Mouse (Mus musculus) cerebellum, adult 2 months (tissue): ENCODE data around the gene Fam222a. TPM values are rescaled to one million over a fixed set of nuclear protein-coding genes. Genes with fewer than 3 reads are reported as not detected.
A peak's percentile ranks its signal among the peaks of the same experiment; 100 is the strongest.

Source experiments
- DNase-seq, 2 experiments: peaks; one replicate each; pipeline ENCODE4 v3.0.0; 2021
- H3K27ac ChIP-seq: fragments of 200-500 bp; 2 replicates; pipeline ENCODE4 v1.5.1; 2012; ENCODE audit warnings: low read length, control low read depth, inconsistent platforms; ENCODE audit not compliant: insufficient read depth
- H3K27me3 ChIP-seq: fragments of 200-500 bp; 2 replicates; pipeline ENCODE4 v1.6.1; 2012; ENCODE audit warnings: inconsistent platforms, mild to moderate bottlenecking, low read length, moderate library complexity; ENCODE audit not compliant: control insufficient read depth, insufficient read depth
- H3K4me1 ChIP-seq: fragments of 200-500 bp; 2 replicates; pipeline ENCODE4 v1.6.1; 2011; ENCODE audit warnings: low read length; ENCODE audit not compliant: control insufficient read depth, insufficient read depth
- H3K4me3 ChIP-seq: fragments of 200-500 bp; replicated peaks from 2 replicates; pipeline ENCODE3; 2011; ENCODE audit warnings: mild to moderate bottlenecking, low read depth, low read length, control low read depth; ENCODE audit not compliant: insufficient read depth
- CTCF ChIP-seq: fragments of 200-500 bp; IDR thresholded peaks from 2 replicates; pipeline ENCODE4 v1.5.1; 2011; ENCODE audit warnings: low read depth, mild to moderate bottlenecking, control low read depth, low read length, moderate library complexity, borderline replicate concordance; ENCODE audit not compliant: insufficient read depth
- POLR2A ChIP-seq: fragments of 200-500 bp; IDR thresholded peaks from 2 replicates; pipeline ENCODE4 v1.6.1; 2011; ENCODE audit warnings: low read length, control low read depth, borderline replicate concordance; ENCODE audit not compliant: insufficient read depth
- WGBS: fragments of 180-500 bp; shearing (Covaris S2); methylation state at CpG from one replicate; pipeline ENCODE4 v1.1.7; 2018; 5-methylcytosine and 5-hydroxymethylcytosine counted together
- polyA plus RNA-seq: library from polyadenylated mRNA; depleted of rRNA; stranded (reverse); fragments of >200 nt; gene quantifications from 2 replicates; pipeline ENCODE4 v1.2.3, GENCODE M21; 2012

The Fam222a gene
- polyA plus RNA-seq, 1 experiment = 18.7 TPM

DNA sequence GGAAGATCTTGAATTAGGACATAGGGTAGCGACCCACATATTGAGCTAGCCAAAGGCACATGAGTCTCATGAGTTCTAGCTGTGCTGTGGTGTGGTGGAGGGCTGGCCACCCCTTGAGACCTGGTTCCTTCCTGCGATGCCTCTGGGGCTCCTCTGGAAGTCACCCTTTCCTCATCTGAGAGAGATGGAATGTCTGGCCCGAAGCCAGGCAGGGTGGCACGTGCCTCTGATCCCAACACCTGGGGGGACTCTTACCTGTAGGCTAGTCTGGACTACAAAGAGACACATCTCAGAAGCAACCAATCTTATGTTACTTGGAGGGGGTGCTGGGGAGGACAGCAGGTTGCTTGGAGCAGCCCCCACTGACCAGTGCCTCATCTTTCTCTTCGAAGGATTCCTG lies 26.1 kb downstream of the Fam222a start:
- WGBS = 79% methylated on average over 5 of the region's 5 CpGs
- DNase-seq = no peak
- Histone ChIP-seq H3K27me3 (no peaks in the 10 kb centered on the region), H3K4me1 (peaks cover 39% of the 10 kb centered on the region), H3K4me3 (no peak overlapping the region), H3K27ac (no peak overlapping the region)
- TF ChIP-seq CTCF (no peak), POLR2A (no peak)

DNA sequence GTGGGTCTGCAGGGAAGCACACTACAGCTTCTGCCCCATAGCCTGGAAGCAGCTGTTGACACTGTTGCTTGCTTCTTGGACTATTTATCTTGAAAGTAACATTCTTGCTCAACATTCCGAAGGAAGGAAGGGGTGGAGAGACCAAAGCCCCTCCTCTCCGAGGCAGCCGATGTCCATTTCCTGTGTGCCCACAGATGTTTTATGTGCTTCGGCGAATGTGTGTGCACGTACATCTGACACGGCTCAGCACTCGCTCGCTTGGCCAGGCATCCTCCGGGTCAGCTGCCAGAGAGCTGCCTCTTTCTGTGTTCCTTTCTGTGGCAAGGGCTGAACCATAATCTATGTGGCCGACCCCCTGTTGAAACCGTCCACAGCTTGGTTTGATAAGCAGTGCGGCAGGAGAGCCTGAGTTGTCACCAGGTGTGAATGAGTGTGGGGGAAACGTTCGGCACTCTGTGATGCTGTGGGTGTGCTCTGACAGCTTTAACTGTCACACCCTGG lies 27.0 kb downstream of the Fam222a start:
- peaks cover 34% of the 10 kb centered on the region for H3K4me1 ChIP-seq
- DNase-seq = no peak
- WGBS = 87% methylated on average over 15 of the region's 15 CpGs
- H3K27ac ChIP-seq = no peak overlapping the region
- TF ChIP-seq CTCF (no peak), POLR2A (no peak)
- H3K4me3 ChIP-seq = no peak overlapping the region
- no peaks in the 10 kb centered on the region for H3K27me3 ChIP-seq

DNA sequence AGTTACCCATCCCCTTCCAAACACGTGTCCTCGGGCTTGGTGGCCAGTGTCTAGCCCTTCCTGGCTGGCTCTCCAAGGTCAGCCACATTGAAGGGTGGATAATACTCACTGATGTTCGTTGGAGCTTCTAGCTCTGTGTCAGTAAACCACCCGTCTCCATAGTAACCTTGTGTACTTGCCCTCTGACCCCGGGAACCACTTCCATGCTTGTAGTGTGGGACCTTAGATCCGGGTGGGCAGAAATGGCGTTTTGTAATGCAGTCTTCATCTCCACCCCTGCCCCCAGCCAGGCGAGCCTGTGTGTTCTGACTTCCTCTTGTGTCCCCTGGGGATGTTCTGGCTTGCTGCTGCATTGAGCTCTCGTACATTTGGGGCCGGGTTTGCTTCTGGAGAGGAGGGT lies 28.8 kb downstream of the Fam222a start:
- no peak for DNase-seq
- H3K4me3 ChIP-seq = no peak overlapping the region
- H3K27me3 ChIP-seq = no peaks in the 10 kb centered on the region
- peaks cover 16% of the 10 kb centered on the region; the same call in 1 of the 2 replicates for H3K4me1 ChIP-seq
- TF ChIP-seq POLR2A (no peak), CTCF (no peak)
- 54% methylated on average over 10 of the region's 10 CpGs for WGBS
- H3K27ac ChIP-seq = no peak overlapping the region

DNA sequence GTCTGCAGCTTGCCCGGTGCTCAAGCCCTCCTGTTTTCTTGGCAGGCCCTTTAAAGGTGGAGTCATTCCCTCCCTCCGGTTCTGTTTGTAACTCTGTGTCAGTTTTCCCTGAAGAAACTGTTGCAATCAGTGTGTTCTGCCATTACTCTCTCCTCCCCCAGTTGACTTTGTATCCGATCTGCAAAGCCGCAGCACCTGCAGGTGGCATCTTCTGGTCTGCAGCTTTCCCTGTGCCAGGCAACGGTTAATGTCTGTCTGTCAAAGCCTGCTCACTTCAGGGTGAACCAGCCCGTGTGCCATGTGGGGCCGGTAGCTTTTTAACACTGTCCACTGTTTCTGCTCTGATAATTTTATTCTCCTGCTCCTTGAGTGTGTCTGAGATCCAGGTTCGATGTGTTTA lies 29.4 kb downstream of the Fam222a start:
- H3K27me3 ChIP-seq = no peaks in the 10 kb centered on the region
- no peak overlapping the region for H3K27ac ChIP-seq
- TF ChIP-seq POLR2A = no peak
- no peak for TF ChIP-seq CTCF
- H3K4me3 ChIP-seq = no peak overlapping the region
- H3K4me1 ChIP-seq = peaks cover 13% of the 10 kb centered on the region; the same call in 1 of the 2 replicates
- 17% methylated on average over 8 of the region's 8 CpGs for WGBS
- no peak for DNase-seq

DNA sequence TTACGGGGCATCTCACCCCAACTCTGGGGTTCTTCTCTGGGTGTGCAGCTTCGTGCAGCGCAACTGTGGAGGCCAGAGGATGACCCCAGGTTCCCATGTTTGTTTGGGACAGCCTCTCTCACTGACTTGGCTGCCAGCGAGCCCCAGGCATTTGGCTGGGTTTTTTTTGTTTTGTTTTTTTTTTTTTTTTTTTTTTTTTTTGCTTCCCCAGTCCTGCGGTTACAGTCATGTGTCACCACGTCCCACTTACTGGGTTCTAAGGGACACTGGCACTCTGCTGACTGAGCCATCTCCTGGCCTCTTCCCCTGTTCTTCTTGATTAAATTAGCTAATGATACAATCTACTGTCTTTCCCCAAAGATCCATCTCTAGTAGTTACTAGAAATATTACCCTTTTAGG lies 29.8 kb downstream of the Fam222a start:
- DNase-seq = no peak
- Histone ChIP-seq H3K4me3 (no peak overlapping the region), H3K27me3 (no peaks in the 10 kb centered on the region), H3K27ac (no peak overlapping the region), H3K4me1 (peaks cover 13% of the 10 kb centered on the region; the same call in 1 of the 2 replicates)
- 20% methylated on average over 6 of the region's 6 CpGs for WGBS
- TF ChIP-seq POLR2A (no peak), CTCF (no peak)

DNA sequence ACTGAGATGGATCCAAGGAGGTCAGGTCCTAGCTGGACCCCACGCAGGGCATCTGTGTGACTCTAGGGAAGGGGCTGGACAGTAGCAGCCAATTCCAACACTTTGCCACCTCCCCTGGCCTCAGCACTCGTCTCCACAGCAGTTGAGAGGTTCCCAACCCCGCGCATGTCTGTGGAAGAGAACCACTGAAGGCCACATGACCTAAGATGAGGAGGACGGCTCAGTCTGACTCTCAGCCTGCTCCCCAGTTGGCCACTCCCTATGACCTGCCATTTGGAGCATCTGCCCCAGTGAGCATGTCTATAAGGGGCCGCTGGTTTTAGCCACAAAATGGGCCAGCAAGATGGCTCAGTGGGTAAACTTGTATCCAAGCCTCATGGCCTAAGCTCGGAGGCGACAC lies 34.2 kb downstream of the Fam222a start:
- no peak for DNase-seq
- 82% methylated on average over 8 of the region's 8 CpGs for WGBS
- Histone ChIP-seq H3K27me3 (no peaks in the 10 kb centered on the region), H3K4me3 (no peak overlapping the region), H3K27ac (no peak overlapping the region), H3K4me1 (peaks cover 7% of the 10 kb centered on the region; the same call in 1 of the 2 replicates)
- TF ChIP-seq CTCF (no peak), POLR2A (no peak)

DNA sequence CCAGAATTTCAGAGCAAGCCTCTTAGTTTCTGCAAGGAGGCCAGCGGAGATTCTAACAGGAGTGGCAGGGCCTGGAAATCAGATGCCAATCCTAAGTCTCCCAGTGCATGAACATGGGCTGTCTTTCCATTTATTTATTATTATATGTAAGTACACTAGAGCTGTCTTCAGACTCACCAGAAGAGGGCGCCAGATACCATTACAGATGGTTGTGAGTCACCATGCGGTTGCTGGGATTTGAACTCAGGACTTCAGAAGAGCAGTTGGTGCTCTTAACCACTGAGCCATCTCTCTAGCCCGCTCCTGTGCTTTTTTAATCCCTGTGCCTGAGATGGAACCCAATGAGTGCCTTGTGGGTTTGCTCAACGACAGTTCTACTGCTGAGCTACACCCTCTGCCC lies 36.2 kb downstream of the Fam222a start:
- Histone ChIP-seq H3K27ac (no peak overlapping the region), H3K4me1 (peaks cover 12% of the 10 kb centered on the region), H3K4me3 (no peak overlapping the region), H3K27me3 (no peaks in the 10 kb centered on the region)
- peak; percentile 24; the same call in 1 of the 2 replicates for TF ChIP-seq CTCF
- no peak for TF ChIP-seq POLR2A
- DNase-seq = no peak
- 81% methylated on average over 5 of the region's 5 CpGs for WGBS

DNA sequence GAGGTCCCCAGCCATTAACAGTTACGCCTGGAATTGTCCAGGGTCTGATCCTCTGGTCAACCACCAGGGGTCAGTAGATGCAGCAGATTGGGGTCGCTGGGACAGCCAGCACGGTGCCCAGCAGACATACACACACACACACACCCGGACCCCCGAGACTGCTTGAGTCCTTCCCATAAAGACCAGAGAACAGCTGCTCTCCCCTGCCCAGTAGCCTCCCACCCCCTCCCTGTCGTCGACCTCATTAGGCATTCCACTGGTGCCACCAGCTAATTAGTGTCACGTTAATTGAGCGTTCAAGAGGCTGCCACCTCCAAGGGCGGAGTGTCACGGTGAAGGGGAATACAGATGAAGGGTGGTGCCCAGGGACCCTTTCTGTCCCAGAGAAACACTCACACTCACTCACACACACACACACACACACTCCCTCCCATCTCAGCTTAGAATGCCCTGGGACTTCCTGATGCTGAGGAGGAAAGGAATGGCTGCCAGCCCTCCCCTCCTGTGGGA lies 37.0 kb downstream of the Fam222a start:
- no peak for DNase-seq
- 24% methylated on average over 11 of the region's 11 CpGs for WGBS
- peaks cover 12% of the 10 kb centered on the region for H3K4me1 ChIP-seq
- H3K27ac ChIP-seq = no peak overlapping the region
- H3K27me3 ChIP-seq = no peaks in the 10 kb centered on the region
- TF ChIP-seq POLR2A (no peak), CTCF (peak; percentile 42)
- H3K4me3 ChIP-seq = no peak overlapping the region
